Mouse (Mus musculus): ENCODE data around the gene Ubp1.

Gene Ubp1

GRCm38 (mm10) chr9:114016402-114016801 lies 85.7 kb downstream of the Ubp1 start:
- DNase-seq: no peak

GRCm38 (mm10) chr9:114019012-114019762 lies 88.5 kb downstream of the Ubp1 start:
- DNase-seq: no peak

DNA sequence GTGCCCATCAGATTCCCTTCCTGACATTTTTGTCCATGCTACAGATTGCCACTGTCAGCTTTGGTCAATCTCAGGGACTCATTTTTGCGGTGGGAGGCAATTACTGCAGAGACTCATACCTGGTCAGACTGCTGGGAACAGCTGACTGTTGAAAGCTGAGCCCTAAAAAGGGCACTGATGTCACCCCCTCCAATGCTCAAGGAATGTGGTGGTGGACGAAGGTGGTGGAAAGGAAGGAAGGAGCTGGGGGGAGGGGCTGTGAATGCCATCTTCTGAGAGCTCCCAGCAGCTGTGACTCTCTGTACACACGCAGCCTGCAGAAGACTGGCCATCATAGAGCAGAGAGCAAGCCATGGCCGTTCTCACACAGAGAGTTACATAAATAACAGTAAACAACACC lies 91.4 kb downstream of the Ubp1 start:
- no peak for DNase-seq

DNA sequence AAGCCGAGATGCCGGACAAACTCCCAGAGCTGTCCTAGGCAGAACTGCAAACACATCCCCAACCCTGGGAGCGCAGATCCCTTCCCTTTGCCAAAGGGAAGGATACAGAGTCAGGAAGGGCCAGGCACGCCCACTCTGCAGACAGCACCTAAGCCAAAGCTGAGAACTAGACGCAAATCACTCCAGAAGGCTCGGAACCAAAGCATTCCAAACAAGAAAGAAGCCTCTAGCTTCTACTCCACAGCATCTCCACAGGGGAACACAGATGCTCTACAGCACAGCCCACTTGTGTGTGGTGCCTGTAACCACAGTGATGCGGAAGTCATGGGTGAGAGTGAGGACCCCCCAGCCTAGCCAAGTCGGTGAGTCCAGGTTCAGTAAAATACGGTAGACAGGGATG lies 94.4 kb downstream of the Ubp1 start:
- no peak for DNase-seq

GRCm38 (mm10) chr9:114025846-114026245 lies 95.1 kb downstream of the Ubp1 start:
- no peak for DNase-seq

DNA sequence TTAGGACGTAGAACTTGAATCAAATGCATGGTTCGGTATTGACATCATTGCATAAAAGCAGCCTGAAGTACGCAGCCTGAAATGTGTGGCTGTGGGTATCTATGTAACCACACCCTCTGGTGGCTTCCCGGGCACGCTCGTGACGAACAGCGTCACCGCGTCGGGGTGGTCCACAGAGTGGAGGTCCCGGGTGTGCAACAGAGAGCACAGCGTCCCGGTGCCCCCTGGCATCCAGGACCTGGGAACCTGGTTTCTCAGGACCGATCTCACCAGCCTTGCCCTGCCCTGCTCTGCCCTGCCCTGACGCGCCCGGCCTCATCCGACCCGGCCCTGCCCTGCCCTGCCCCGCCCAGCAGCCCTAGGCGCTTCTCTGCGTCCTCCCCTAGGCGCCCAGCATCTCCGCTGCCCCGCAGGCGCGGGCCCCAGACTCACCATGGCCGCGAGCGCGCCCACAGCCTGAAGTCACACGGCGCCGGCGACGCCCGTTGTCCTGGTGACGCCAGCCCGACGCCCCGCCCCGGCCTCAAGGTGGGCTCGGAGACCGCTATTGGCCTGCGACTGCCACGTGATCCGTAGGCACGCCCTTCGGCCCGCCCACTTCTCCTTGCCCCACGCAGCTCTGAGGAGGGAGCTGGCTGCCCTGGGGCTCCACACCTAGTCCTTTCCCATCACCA lies 95.7 kb downstream of the Ubp1 start:
- DNase-seq: peak; percentile 87
